Mouse (Mus musculus): ENCODE results near the gene Dmac2. TPM values are rescaled to one million over a fixed set of nuclear protein-coding genes. Genes with fewer than 3 reads are reported as not detected.

The Dmac2 gene
- polyA plus RNA-seq, 1 experiment from 2014 or later, result 38.8 TPM

Other genes with a start within 250 kb of the Dmac2 start
- 0.50 TPM in 1 of 2 replicates, not detected in the other for gene Cnfn, start 249.7 kb upstream of the Dmac2 start, polyA plus RNA-seq (2015; fragmentation: Nextera tagmentation; extraction: Ambion mirVana)
- 17.7 and 18.5 TPM in 2 replicates for gene Lipe, start 220.7 kb upstream of the Dmac2 start, polyA plus RNA-seq (2015; fragmentation: Nextera tagmentation; extraction: Ambion mirVana)
- 0.34 and 0.96 TPM in 2 replicates for gene Cxcl17, start 206.5 kb upstream of the Dmac2 start, polyA plus RNA-seq (2015; fragmentation: Nextera tagmentation; extraction: Ambion mirVana)
- gene Ceacam1, start 141.8 kb upstream of the Dmac2 start, polyA plus RNA-seq (2015; fragmentation: Nextera tagmentation; extraction: Ambion mirVana), result 0.96 and 1.1 TPM in 2 replicates
- 0.11 TPM in 1 of 2 replicates, not detected in the other for gene Ceacam2, start 79.6 kb upstream of the Dmac2 start, polyA plus RNA-seq (2015; fragmentation: Nextera tagmentation; extraction: Ambion mirVana)
- 0.39 TPM in 1 of 2 replicates, not detected in the other for gene Erich4, start 3.5 kb upstream of the Dmac2 start, polyA plus RNA-seq (2015; fragmentation: Nextera tagmentation; extraction: Ambion mirVana)
- gene B3gnt8, start 7.2 kb downstream of the Dmac2 start, polyA plus RNA-seq (2015; fragmentation: Nextera tagmentation; extraction: Ambion mirVana), result 0.44 and 0.92 TPM in 2 replicates
- 57.7 and 61.9 TPM in 2 replicates for gene Bckdha, start 39.6 kb downstream of the Dmac2 start, polyA plus RNA-seq (2015; fragmentation: Nextera tagmentation; extraction: Ambion mirVana)
- gene Exosc5, start 39.8 kb downstream of the Dmac2 start, polyA plus RNA-seq (2015; fragmentation: Nextera tagmentation; extraction: Ambion mirVana), result 46.5 and 48.3 TPM in 2 replicates
- 13.5 and 28.3 TPM in 2 replicates for gene Tmem91, start 55.8 kb downstream of the Dmac2 start, polyA plus RNA-seq (2015; fragmentation: Nextera tagmentation; extraction: Ambion mirVana)
- gene B9d2, start 61.4 kb downstream of the Dmac2 start, polyA plus RNA-seq (2015; fragmentation: Nextera tagmentation; extraction: Ambion mirVana), result 35.6 and 41.3 TPM in 2 replicates
- gene Tgfb1, start 67.6 kb downstream of the Dmac2 start, polyA plus RNA-seq (2015; fragmentation: Nextera tagmentation; extraction: Ambion mirVana), result 0.54 and 0.93 TPM in 2 replicates
- gene Ccdc97, start 99.7 kb downstream of the Dmac2 start, polyA plus RNA-seq (2015; fragmentation: Nextera tagmentation; extraction: Ambion mirVana), result 29.5 and 33.7 TPM in 2 replicates
- 44.2 and 46.6 TPM in 2 replicates for gene Hnrnpul1, start 135.3 kb downstream of the Dmac2 start, polyA plus RNA-seq (2015; fragmentation: Nextera tagmentation; extraction: Ambion mirVana)
- gene Axl, start 169.3 kb downstream of the Dmac2 start, polyA plus RNA-seq (2015; fragmentation: Nextera tagmentation; extraction: Ambion mirVana), result 14.6 and 15.9 TPM in 2 replicates
- gene Cyp2s1, start 197.5 kb downstream of the Dmac2 start, polyA plus RNA-seq (2015; fragmentation: Nextera tagmentation; extraction: Ambion mirVana), result 1.0 and 1.1 TPM in 2 replicates